Mouse (Mus musculus) adipocyte (in vitro differentiated cells): ENCODE measurements around the gene Cenpo.
"Not testable (repeated sequence)": the region's sequence is repeated elsewhere in the genome, so short reads cannot be mapped to it uniquely, and the experiment has no call there.

Experiments
- DNase-seq: peaks from one replicate; pipeline ENCODE4 v3.0.0-alpha.2; 2016; ENCODE audit warnings: low spot score

The Cenpo gene

GRCm38 (mm10) chr12:4233572-4234508 lies at the start of gene Cenpo, which contains the start of gene Ptrhd1:
TSS of gene Cenpo (minus strand) at chr12:4234294.
TSS of gene Ptrhd1 (plus strand) at chr12:4234027.
- DNase-seq = peak; percentile 98

DNA sequence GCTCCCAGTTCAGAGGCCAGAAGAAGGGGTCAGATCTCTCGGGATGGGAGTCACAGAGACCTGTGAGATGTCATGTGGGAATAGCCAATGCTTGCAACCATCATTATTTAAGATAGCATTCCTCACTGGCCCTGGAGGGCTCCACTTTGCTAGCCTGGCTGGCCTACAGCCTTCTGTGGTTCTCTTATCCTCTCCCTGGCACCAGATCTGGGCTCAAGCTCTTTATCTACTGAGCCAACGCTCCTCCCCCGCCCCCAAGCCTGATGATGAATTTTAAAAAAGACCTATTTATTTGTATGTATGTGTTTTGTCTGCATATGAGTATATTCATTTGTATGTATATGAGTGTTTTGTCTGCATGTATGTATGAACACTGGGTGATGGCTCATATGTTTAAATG lies 45.8 kb upstream of the Cenpo start:
- DNase-seq = no peak

GRCm38 (mm10) chr12:4278978-4279755 lies 45.1 kb upstream of the Cenpo start:
- no peak for DNase-seq

- peak; percentile 50 for DNase-seq
Observed at GRCm38 (mm10) chr12:4271078-4271477, 37.0 kb upstream of the Cenpo start.

DNA sequence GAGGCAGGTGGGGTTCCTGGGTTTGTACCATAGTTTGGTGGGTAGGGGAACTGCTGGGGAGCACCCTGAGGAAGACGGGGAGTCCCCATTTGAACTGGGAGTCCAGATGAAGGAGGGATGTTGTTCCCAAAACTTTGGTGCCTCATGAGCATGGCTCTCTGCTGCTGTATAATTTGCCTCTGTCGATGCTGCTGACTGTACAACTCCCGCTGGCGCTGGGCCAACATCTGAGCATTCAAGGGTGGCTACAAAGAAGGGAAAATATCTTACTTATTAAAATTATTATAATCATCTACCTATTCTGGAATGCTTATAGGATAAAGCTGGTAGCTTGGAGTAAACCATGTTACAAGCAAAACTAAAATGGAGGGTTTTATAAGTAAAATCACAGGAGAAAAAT lies 33.7 kb upstream of the Cenpo start:
- DNase-seq = no peak

DNA sequence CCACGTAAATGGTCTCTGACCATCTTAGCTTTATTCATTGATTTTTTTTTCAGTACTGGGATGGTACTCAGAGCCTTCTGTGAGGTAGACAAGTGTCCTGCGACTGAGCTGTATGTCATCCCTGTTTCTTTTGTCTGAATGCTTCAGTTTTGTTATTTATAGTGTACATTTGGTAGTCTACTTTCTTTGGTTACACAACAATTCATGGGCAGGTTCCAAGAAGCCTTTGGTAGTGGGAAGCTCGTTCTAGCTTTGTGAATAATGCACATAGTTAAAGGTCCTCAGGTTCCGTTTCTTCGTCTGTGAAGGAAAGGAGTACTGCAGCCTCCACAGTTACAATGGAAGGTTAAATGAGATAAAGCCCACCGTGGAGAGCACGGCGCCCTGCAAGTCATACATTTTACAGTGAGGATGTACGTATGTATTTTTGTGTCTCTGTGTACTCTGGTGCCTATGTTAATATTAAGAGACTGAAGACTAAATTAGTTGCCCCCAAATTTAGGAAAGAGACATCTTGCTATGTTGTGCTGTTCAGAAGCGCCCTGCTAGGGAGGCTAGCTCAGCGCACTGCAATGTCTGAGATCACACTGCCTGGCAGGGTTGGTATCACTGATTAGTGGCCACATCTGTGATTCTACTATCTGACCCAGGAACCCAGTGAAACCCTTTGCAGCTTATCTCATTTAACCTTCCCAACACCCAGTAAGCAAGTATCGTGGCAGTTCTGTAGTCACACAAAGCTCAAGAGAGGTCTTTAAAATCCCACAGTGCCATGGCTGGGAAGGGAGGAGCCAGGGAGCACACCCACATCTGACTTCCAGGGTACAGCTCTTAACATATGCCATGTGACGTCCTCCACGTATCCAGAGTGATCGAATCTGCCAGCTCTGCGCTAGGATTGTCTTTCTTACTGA lies 18.9 kb upstream of the Cenpo start:
- no peak for DNase-seq

DNA sequence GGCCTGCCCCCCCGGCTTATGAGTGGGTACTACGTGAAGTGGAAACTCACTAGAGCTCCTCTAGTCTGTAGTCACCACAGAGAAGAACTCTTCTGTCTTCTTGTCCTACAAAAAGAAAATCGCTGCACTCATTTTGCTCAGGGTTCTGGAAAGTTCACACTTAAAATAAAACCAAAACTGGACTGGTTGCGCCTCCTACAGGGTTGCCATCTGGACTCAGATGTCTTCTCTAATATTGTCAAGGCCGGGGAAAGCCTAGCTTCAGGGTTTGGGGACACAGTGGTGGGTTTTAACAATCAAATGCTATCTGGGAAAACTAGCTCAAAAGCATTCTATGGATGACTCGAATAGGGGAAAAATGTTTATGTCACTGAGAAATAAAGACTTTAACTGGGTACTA lies 15.7 kb upstream of the Cenpo start:
- no peak for DNase-seq

DNA sequence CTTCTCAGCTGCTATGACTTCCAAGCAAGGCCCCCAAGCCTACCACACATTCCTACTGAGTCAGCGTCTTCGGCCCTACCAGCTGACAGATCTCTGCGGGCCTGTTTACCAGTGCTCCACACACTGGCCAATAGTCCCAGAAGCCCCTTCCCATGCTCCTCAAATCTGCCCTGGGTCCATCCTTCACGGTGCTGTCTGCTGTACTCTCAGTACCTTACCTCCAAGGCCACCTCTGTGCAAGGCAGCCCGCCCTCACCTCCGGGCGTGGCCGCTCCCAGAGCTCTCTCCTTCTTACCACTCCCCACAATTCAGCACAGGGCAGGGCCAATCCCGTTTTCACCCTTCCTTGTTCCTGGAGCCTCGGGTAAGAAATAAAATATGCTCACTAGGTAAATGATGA lies 11.6 kb upstream of the Cenpo start:
- DNase-seq = no peak

DNA sequence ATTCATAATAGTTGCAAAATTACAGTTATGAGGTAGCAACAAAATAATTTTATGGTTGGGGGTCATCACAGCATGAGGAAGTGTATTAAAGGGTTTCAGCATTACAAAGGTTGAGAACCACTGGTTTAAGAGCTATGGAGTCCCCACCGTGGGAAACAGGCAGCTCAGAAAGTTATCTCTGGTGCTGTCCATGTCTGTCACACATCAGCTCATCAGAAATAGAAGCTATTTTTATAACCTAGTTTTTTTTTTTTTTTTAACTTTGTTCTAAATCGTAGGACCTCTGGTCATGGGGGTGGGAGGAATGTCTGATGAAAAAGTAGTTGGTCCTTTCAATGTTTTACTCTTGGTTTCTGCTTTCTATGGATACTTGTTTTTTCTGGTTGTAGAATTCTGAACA lies 9.7 kb upstream of the Cenpo start:
- DNase-seq = no peak

DNA sequence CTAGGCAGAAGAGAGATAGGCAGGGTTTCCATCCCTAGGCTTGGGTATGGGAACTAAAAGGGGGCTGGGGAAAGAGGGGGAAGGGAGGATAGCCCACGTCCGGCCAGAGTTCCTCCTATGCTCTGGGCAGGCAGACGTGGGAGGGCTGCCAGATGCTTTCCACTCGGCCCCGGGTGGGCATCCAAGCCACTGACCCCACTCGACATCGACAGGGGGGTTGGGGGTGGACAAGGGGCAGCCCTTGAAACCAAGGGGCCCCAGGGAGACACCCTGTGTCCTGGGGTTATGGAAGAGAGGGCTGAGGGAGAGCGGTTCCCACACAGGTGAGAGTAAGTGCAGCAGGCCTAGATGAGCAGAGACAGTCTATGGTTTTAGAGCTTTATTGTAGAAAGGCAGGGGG lies 6.2 kb upstream of the Cenpo start:
- not testable (repeated sequence) for DNase-seq

- DNase-seq = no peak
Observed at GRCm38 (mm10) chr12:4237481-4237880, 3.4 kb upstream of the Cenpo start.

DNA sequence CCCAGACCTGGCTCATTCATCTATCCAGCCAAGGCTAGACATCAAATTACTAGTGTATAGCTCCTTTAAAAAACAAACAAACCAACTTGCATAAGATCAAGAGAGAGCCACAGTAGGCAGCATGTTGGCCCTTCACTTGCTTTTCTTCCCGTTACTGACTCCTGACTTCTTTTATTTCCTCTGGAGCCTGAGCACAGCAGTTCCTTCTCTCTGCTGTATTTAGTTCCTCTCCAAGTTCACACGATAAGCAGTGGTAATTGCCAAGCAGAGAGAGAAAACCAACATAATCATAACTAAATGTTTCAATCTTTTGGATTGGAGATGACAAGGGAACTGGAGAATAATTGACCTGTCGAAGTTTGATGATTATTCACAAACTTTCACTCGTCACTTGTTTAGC lies 1.3 kb downstream of the Cenpo start:
- DNase-seq = no peak

GRCm38 (mm10) chr12:4230156-4230555 lies 3.9 kb downstream of the Cenpo start:
- DNase-seq = no peak

DNA sequence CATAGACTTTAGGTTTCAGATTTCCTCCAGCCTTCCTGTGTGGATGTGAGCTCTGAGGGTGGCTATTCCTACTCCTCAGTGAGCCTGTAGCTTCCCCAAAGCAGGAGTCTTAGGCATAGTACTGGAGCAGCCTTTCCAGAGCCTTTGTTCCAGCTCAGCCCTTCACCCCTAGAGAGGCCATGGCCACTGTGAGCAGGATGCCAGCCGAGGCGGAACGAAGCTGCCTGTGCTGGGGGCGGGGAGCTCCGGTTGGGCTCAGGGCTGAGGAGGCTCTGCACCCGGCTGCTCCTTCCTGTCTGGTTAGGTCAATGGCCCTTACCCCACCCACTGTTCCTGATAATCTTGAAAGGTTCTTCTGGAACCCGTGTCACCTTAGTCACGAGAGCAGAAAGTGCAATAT lies 21.2 kb downstream of the Cenpo start:
- no peak for DNase-seq

DNA sequence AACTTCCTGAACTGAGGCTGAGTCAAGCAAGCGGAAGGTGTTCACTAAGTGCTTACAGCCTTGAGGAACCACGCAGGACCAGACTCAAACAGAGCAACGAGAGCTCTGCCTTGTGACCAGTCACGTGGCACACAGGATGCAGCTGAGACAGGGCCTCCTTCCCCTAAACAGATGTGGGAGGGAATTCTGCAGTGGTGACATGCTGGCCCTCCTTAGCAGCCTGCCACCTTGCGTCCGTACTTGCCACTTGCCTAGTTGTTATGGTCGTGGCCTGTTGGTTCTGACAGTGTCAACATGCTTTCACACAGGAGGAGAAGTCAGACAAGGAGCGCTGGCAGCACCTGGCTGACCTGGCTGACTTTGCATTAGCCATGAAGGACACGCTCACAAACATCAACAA lies 22.9 kb downstream of the Cenpo start:
- DNase-seq = no peak

DNA sequence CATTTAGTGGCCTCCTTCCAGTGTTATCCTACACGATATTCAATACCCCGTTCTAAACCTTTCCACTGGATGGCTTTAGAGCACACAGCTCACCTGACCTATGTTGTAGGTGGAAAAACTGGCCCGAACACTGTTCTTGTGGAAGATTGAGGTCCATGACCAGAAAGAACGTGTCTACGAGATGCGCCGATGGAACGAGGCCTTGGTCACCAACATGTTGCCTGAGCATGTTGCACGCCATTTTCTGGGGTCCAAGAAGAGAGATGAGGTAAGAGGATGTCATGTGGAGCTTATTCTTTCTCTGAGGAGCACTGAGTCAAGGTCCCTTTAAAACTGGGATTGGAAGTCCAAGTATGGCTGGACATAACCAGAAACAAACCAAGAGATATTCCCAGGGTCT lies 24.9 kb downstream of the Cenpo start:
- no peak for DNase-seq

DNA sequence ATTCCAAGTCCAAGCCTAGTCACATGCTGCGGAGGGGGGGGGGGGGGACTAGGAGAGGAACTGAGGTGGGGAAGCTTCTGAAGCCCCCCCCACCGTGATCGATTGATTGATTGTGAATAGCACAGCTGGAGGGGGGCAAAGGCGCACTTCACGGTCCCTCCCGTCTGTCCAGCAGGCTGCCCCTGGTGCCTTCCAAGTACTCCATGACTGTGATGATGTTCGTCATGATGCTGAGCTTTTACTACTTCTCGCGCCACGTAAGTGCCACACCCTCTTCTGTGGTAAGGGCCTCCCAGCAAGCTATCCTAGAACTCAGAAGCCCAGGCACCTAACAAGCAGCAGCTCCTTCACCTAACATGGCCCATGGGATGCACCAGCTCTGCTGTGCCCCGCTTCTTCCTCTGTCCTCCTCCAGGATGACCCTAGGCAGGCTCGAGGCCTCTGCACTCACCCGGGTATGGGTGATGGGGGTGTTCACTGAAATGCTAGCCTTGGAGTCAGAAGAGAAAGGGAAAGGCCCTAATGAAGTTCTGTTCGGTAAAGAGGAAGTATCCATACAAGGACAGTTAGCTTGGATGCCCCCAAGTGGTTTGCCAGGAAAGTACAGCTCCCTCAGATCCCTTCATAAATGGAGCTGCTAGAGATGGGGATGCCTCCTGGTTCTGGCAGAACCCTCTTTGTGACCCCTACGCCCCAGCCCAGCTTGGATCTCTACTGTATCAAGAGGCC lies 25.5 kb downstream of the Cenpo start:
- peak; percentile 74 for DNase-seq

DNA sequence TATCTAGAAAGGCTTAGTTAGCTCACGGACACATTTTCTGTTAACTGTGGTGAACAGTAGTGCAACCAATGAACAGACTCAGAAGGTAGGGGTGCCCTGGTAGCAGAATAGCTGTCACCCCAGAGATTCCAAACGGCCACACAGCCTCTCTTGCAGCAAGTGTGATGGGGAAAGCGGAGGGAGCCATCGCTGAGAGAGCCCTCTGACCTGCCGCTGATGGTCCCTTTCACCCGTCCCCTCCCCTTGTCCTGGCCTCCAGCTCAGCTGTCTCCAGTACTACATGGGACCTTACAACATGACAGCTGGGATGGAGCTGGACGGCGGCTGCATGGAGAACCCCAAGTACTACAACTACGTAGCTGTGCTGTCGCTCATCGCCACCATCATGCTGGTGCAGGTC lies 28.0 kb downstream of the Cenpo start:
- DNase-seq = no peak

DNA sequence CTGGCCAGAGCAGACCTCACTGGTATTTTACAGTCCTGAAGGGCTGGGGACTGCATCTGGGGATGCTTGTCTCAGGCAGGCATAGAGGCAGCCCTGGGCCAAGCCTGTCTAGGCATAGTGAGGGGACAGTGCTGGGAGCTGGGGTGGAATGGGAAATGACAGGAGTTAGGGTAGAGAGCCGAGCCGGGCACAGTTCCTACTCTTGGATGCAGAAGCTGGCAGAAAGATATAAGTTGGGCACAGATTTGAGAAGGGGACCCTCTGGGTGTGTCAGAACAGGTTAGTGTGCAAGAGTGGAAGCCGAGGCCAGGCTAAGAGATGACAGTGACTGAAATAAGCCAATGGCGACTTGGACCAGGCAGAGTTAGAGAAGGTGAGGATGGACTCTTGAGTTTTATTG lies 31.9 kb downstream of the Cenpo start:
- DNase-seq = no peak

GRCm38 (mm10) chr12:4201454-4202200 lies 32.5 kb downstream of the Cenpo start:
- DNase-seq = peak; percentile 70

GRCm38 (mm10) chr12:4199271-4199670 lies 34.8 kb downstream of the Cenpo start:
- no peak for DNase-seq
